Mouse (Mus musculus) T-helper 1 cell (primary cell): ENCODE data around the gene Mdfi.
"Not testable (repeated sequence)": the region's sequence is repeated elsewhere in the genome, so short reads cannot be mapped to it uniquely, and the experiment has no call there.

ENCODE experiments used
- in situ Hi-C: fragments of 300-600 bp; cut with MboI, MseI; formaldehyde crosslinking; loops from one replicate; pipeline ENCODE4 v1.15.1; 2025; ENCODE audit warnings: high pct_unique_total_duplicates

The Mdfi gene

DNA sequence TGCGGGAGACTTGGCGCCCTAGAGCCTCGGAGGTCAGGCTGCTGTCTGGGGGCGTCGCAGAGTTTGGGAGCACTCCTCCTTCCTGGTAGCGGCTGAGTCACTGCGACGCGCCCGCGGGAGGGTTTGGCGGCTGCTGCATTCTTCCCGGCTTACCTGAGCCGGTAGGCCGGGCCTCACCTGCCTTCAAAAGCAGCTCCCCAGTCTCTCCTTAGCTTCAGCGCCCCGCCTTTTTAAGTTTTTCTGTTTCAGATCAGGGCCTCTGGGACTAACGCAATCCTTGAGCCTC is at the start of gene Mdfi:
TSS of gene Mdfi (minus strand) at position 210 of the 286 bp plus-strand sequence.
- in situ Hi-C loops = no loop called here

DNA sequence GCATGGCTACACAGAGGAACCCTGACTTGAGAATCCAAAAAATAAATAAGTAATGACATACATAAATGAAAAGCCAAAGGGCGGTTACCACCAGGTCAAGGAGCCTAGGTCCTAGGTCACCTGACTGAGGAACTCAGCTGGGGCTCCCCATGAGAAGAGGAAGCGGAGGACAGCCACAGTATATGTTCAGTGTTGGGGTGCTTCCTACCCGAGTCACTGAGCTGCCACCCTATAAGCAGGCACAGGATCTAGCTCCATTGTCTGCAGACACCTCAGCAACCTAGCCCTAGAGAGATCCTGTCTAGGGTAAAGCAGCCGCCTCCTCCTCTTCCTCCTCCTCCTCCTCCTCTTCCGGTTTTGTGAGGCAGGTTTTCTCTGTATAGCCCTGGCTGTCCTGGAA is 48.6 kb upstream of the Mdfi start:
- in situ Hi-C loops = no loop called here

DNA sequence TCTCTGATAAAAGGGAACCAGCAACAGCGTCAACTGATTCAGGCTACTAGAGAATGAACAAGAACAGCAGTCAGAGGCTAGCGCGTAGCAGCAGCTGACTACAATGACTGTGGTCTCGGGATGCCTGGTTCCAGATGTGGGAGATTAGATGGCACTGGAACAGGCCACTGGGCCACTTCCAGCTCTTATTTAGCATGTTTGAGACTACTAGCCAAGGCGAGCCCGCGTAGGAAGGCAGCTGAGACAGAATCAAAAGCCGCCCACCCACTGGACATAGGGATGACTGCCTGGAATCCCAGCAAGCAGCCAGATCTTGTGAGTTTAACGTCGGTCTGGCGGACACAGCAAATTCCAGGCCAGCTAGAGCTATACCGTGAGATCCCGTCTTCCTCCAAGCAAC is 46.8 kb upstream of the Mdfi start:
- in situ Hi-C loops = no loop called here

DNA sequence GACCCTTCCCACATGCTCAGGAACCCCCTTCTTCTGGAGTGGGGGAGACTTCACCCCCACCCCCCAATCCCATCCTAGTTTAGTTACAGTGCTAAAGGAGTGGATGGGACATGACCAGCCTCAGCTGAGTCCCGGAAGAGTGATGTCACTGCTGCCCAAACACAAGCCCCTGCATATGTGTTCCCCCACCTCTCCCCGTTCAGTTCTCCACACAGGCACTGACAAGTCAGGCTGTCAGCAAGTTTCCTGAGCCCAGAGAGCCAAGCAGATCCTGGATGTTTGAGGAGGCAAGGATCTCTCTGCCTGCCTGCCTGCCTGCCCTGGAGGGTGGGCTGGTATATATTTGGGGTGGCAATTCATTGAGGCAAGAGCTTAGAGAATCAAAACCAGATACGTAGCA is 44.7 kb upstream of the Mdfi start:
- in situ Hi-C loops = no loop called here

DNA sequence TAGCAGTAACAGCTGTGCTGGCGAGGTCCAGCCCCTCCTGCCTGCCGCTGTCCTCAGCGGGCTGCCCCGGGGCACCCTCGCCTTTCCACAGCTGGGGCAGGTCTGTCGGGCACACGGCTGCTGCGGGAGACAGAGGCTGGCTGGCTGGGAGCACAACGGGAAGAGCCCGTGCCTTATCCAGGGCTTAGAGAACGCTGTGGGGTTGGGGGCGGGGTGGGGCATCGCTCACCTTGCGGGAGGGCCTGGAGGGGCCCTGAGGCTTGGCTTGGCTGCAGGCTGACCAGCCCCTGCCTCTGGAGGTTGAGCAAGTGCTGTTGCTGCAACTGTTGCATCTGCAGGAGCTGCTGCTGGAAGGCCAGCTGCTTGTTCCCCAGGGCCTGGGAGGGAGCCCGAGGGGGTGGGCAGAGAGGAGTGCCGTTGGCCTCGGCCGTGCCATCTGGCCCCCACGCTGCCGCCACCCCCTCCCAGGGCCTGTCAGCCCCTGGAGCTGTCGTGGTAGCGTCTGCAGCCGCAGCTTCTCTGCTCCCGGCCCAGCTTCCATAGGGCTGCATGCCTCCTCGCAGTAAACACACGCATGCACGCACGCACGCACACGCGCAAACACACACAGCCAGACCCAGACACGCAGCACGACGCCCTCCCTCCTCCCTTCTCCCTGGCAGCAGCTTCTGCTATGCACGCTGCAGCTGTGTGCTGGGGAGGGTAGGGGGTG is 44.0 kb upstream of the Mdfi start:
- in situ Hi-C loops = no loop called here

DNA sequence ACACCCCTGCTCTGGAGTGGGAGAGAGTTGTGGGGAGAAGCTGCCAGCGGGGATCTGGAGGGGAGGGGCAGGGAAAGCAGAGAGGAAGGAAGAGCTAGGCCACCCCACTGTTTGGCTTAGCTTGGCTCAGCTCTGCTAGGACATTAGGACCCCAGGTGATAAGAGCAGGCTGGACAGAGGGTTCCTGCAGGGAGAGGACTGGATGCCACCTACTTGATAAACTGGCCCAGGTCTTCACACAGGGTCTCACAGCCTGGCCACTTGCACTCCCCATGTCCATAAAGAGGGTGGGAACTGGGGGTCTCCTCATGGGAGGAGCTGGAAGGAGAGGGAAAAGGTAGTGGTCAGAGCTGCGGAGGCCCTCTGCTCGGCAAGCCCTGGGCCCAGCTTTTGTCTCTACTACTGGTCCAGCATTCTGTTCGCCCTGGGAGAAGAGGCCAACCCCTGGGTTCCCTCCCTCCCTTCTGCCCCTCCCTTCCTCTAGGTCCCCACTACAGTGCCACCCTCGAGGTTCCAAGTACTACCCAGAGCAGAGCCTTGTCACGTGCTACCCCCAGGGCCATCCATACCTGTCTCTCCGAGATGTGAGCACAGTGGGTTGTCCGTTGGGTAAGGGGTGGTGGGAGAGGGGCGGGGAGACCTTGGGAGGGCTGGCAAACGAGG is 43.4 kb upstream of the Mdfi start:
- in situ Hi-C loops = no loop called here

DNA sequence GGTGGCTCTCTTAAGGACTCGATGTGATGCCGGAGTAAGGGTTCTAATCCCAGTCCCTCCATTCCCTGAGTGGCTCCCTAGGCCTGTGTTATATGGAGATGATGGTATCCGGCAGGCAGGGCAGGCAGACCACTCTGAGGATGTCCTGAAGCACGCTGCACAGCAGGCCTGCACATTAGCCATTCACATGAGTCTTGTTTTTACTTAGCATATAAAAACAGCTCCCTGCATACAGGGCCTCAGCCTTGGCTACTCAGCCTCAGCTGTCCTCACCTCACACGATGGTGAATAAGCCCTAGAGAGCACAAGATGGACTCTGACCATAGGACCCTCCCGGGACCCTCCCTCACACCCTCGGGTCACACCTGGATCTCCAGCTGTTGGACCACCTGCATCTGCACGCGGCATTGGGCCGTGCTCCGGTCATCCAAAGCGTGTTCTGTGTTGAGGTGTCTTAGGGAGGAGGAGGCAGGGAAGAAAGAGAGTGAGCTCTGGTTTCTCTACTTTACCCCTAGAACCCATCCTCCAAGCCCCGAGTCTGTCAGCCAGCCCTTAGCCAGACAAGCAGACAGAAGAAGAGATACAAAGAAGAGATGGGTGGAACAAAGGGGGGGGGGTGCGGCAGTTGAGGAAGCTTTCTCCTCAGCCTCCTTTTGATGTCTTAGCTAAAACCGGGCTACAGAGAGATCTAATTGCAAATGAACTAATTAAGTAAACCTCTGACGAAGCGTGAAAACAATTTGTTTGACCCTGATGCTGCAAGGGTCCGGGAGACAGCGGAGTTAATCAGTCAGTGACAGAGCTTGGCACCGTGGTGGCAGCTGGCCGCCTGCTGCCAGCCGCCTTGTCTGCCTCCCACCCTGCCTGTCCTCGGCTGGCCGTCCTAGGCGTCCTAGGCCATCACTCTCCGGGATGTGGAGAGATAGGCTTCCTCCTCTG is 42.6 kb upstream of the Mdfi start:
- in situ Hi-C loops = no loop called here

DNA sequence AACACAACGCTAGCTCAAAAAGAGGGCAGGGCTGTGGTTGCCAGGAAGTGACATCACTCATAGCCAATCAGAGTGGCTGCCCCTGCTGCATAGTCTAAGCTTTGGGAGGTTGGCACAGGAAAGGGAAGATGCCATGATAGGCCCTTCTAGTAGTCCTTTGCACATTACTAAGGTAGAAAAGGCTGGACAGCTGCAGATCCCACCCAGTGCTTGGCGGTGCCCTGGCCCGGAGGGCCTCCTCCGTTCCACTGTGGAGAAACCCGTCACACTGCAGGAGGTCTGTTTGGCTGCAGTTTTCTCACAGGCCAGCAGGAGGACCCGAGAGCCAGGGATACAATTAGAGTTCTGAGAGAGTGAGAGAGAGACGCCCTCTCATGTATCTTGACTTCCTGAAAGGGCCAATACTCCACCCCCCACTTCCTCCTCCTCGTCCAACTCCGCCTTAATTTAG is 38.9 kb upstream of the Mdfi start:
- in situ Hi-C loops = no loop called here

DNA sequence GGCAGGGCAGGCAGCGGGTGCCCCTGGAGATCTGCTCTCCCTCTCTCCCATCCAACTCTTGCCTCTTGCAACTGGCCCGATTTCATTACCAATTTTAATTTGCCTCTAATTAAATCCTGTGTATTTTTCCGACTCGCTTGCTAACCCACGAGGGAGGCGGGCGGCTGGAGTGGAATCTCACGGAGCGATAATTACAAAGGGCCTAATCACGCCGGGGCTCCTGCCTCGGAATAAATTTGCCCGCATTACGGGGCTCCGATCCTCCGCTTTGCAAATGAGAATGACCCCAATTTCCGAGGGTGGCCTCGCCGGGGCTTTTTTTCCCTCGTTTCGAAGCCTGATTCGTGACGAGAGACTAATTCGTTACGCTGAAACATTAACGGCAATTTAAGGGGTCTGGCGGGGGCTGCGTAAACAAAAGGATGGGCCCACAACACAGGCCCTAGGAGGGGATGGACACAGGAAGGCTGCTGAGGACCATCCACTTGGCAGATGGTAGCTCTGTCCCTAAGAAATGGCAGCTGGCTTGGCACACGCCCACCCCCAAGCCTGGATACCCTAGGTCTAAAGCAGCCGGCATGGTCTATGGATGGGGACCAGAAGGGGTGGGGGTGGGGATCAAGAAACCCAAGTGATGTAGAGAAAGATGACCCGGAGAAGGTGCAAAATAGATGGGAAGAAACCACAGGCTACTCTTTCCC is 38.0 kb upstream of the Mdfi start:
- in situ Hi-C loops = no loop called here

DNA sequence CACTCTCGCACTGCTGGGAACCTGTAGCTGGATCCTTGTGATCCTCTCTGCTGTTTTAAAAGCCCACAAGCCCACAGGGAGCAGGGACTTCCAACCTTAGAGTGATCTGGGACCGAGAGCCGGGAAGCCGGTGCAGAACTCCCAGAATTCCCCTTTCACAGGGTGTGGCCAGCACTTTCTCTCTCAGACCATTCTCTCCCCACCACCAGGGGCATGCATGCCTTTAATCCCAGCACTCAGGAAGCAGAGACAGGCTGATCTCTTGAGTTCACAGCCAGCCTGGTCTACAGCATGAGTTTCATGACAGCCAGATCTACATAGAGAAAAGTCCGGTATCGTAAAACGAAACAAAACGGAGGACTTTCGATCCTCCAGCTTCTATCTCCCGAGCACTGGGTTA is 35.4 kb upstream of the Mdfi start:
- in situ Hi-C loops = loop anchor here (5.0 kb wide), 1 partner anchor 73 kb away; no protein-coding TSS in a partner anchor

DNA sequence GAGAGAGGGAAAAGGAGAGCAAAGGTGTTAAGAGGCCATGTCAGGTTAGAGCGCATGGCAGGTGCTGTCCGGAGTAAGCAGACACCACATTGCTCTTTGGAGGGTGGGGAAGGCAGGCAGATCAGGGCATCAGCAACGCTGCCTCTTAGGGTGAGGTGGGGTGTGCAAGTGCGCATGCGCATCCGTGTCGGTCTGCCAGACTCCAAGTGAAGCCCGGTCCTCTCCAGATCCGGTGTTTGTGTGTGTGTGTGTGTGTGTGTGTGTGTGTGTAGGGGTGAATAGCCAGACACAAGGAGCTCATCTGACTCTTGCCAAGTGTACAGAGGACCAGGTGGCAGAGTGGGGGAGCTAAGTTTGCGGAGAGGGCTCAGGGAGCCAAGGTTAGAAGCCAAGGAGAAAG is 31.5 kb upstream of the Mdfi start:
- in situ Hi-C loops = loop anchor here (5.0 kb wide), 1 partner anchor 69 kb away; no protein-coding TSS in a partner anchor

DNA sequence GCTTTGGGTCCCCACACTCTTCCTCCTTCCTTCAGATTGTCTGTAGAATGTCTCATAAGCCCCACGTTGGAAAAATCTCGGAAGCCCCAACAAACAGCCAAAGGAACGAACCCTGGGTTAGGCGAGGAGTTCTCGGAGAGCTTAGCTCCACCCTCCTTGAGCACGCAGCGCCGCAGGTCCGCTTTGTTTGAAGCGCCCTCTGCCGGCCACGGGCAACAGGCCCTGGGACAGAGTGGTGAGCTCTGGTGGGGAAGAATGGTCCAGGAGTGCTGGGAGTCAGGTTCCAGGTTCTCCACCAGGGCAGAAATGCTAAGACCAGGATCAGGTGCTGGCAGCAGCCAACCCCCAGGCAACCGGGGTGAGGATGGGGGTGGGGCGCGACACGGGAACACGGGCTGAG is 30.0 kb upstream of the Mdfi start:
- in situ Hi-C loops = no loop called here

DNA sequence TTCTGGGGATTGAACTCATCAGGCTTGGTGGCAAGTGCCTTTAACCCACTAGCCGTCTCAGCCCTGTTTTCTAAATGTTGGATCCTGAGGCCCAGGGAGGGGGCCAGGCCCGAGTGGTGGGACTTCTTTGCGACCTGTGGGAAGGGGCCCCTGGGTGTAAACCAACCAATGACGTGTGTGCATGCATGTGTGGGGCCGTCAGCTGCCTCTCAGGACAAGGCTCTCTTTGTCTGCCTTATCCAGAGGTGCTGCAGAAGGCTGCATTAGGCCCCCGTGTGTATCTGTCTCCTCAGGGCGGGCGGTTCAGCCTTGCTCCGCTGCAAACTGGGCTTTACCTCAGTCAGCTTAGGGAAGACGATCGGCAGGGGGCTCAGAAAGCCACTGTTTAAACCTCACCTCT is 28.9 kb upstream of the Mdfi start:
- in situ Hi-C loops = no loop called here

DNA sequence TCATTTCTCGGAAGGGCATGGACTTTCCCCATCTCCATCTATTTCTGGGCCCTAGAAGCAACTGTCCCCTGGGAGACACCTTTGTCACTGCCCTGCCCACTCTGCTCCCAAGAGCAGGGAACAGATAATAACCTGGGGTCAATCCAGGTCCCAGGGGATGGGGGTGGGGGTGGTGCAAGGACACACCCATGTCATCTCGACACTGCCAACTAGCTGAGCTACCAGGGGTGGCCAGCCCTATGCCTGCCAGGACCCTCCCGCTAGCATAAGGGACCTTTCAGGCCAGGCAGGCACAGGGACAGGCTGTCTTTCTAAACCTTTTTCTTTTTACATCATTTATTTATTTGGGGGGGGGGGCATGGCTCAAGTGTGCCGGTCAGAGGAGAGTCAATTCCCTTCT is 28.5 kb upstream of the Mdfi start:
- in situ Hi-C loops = no loop called here

DNA sequence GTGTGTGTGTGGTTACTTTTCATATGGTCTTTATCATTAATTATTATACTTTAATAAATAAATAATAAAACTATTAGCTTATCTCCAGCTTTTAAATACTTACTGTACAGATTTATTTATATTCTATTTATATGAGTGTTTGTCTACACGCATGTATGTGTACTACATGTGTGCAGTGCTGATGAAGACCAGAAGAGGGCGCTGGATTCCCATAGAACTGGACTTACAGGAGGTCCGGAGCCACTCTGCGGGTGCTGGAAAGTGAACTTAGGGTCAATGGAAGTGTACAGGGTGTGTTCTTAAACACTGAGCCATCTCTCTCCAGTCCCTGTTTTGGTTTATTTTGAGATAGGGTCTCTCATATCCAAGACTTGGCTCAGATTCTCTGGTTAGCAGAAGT is 21.1 kb upstream of the Mdfi start:
- in situ Hi-C loops = no loop called here

DNA sequence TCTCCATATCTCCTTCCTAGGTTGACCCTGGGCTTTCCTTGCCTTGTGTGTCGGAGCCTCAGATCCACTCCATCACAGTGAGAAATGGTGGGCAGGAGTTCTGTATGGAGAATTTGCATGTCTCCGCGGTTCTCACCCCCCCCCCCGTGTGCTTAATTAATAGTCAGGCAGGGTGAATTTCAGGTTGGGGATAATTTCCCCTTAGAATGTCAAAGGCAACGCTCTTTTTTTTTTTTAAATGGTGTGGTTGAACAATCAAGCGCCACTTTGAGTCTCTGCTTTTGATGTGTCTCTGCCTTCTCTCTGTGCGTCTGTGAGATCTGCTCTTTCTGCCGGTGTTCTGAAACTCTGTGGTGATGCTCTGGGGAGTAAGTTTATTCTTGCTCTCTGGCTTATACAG is 20.4 kb upstream of the Mdfi start:
- in situ Hi-C loops = no loop called here

DNA sequence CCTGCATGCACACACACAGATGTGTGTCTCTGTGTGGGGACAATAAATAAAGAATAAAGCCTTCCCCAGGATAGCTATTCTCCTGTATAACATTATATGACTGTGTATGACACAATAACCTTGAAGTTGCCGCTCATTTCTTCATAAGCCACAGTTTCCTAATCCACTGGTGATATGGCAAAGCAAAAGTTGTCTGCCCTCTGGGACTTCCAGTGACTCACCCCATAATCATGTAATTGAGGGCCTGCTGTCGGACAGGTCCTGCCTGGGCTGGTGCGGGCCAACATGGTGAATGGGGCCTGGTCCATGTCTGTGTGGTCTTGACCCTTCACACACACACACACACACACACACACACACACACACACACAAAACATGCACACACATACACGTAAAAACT is 19.3 kb upstream of the Mdfi start:
- in situ Hi-C loops = no loop called here

DNA sequence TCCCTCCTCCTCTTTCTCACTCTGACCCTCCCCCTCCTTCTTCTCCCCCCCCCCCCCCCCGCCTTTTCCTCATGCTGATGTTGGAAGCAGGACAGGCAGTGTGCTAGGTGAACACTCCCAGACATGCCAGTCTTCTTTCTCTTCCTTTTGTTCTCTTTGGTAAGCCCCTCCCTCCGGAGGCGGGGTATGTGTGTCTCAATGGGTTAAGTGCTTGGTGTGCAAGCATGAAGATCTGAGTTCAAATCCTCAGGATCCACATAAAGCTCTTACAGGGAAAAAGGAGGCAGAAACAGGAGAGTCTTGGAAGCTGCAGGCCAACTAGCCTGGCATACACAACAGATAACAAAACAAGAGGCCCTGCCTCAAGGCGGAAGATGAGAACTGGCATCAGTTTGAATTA is 18.8 kb upstream of the Mdfi start:
- in situ Hi-C loops = no loop called here

DNA sequence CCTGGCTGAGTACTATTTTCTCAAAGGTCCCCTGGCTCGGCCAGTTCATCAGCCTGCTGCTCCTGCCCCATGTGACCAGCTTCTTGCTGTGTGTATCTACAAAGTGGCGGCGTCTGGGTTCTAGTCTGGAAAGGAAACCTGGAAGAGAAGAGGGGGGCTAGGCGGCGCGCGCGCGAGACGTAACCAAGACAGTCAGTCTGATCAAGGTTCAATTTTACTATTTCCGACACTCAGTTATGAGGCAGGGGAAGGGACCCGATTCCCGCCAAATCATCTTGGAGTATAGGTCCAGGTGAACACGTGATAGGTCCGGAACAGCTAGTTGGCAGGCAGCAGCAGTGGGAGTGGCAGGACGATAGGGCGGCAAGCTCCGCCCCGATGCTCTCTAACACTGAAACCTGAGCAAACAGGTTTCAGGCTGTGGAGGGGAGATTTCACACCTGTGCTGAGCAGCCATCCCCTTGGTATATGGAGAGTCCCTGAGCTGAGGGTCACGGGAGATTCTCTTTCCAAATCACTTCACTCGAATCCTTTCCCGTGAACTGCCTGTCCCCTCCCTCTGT is 17.4 kb upstream of the Mdfi start:
- in situ Hi-C loops = not testable (repeated sequence)

DNA sequence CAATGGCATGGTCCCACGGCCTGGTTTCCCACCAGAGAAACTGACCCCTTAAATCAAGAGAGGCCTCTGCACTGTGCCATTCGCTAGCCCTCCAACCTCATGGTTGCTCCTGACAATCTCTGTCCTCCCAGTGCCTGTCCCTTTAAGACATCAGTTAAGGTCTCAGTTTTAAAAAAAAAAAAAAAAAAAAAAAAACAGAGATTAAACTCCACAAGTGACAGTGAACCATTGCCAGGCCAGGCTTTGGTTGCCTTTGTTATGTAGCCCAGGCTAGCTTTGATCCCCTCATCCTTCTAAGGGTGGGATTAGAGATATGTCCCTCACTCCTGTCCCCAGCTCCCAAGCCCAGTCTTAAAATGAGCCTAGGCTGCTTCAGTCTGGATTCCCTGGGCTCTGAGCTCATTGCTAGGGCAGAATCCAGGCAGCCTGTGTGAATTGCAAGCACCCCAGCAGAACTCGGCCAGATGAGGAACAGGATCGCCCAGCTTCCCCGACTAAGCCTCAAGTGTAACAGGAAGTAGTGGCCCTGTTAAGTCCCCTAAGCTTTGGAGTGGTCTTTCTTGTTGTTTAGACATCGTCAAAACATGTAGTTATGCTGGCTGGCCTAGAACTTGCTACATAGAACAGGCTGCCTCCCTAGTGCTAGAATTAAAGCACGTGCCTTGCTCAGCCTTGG is 16.3 kb upstream of the Mdfi start:
- in situ Hi-C loops = no loop called here

DNA sequence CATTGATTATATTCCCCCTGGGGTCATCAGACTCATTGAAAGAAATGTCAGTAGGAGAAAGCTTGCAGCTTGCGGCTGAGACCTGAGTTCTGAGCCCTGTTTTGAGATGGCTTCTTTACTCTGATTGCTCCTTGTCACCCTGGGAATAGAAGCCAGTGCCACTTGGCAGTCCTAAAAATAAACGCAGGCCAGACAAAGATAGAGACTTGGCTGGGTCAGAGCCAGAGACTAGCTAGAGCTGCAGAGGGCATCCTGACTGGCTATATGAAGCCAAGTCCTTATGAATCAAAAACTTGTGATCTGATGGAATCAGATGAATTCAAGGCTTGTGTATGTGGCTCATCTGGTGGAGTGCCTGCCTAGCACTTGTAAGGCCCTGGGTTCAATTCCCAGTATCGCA is 15.5 kb upstream of the Mdfi start:
- in situ Hi-C loops = no loop called here
